ENCODE assay signal across 8 mouse cellular contexts in genomic region chr4:97773110-97773593, GRCm38 (mm10). TPM values are rescaled to one million over a fixed set of nuclear protein-coding genes. Genes with fewer than 3 reads are reported as not detected.
DNase-seq lines count a peak whose midpoint lies in the region; ATAC-seq and TF ChIP-seq lines count a peak whose summit lies in the region.

No protein-coding gene starts in this region.

- H3K4me2 ChIP-seq in embryonic facial prominence, embryonic 13.5 days, result peak overlapping the region; percentile 79
- peak overlapping the region; percentile 55 for H3K4me2 ChIP-seq in limb, embryonic 11.5 days (ENCODE audit: low read depth, severe bottlenecking)
- H3K4me2 ChIP-seq in midbrain, embryonic 13.5 days (replicated peaks), result peak overlapping the region; percentile 54

- no peak overlapping the region for H3K9ac ChIP-seq in embryonic facial prominence, embryonic 13.5 days
- H3K9ac ChIP-seq in limb, embryonic 11.5 days (ENCODE audit: low read length), result no peak overlapping the region
- H3K9ac ChIP-seq in midbrain, embryonic 13.5 days (replicated peaks), result no peak overlapping the region

- no peak for TF ChIP-seq CTCF in small intestine, adult 2 months (IDR thresholded peaks at IDR 0.05; ENCODE audit: extremely low read depth, insufficient read length, insufficient replicate concordance, low read depth, low read length)

- ATAC-seq in embryonic facial prominence, embryonic 13.5 days (ENCODE audit: insufficient number of reproducible peaks, insufficient read depth, low FRiP score, low TSS enrichment, low read depth), result peak; percentile 41; the same call in 1 of the 2 replicates
- ATAC-seq in limb, embryonic 11.5 days (ENCODE audit: insufficient number of reproducible peaks, low FRiP score, low TSS enrichment, low read depth), result peak; percentile 52
- ATAC-seq in midbrain, embryonic 13.5 days, result peak; percentile 75

- peak; percentile 53; the same call in 1 of the 2 replicates for TF ChIP-seq POLR2A in small intestine, adult 2 months (IDR thresholded peaks at IDR 0.05; ENCODE audit: low read depth, low read length)

- under 1% methylated on average over 14 of the region's 14 CpGs for WGBS in embryonic facial prominence, embryonic 13.5 days
- under 1% methylated on average over 14 of the region's 14 CpGs for WGBS in limb, embryonic 11.5 days
- under 1% methylated on average over 14 of the region's 14 CpGs for WGBS in midbrain, embryonic 13.5 days
- 0% methylated on average over 14 of the region's 14 CpGs for WGBS in small intestine, adult 2 months

- peak overlapping the region; percentile 96 for H3K27ac ChIP-seq in embryonic facial prominence, embryonic 13.5 days
- no peak overlapping the region; the same call in 1 of the 2 replicates for H3K27ac ChIP-seq in limb, embryonic 11.5 days (replicated peaks; ENCODE audit: low read depth, low read length)
- peak overlapping the region; percentile 89; the same call in 1 of the 2 replicates for H3K27ac ChIP-seq in midbrain, embryonic 13.5 days
- H3K27ac ChIP-seq in small intestine, adult 2 months (ENCODE audit: insufficient read depth, low read depth, low read length), result peak overlapping the region; percentile 100

- H3K4me3 ChIP-seq in embryonic facial prominence, embryonic 13.5 days, result peak overlapping the region; percentile 46
- peak overlapping the region; percentile 21 for H3K4me3 ChIP-seq in limb, embryonic 11.5 days (ENCODE audit: low read depth, low read length)
- peak overlapping the region; percentile 50 for H3K4me3 ChIP-seq in midbrain, embryonic 13.5 days (replicated peaks)
- H3K4me3 ChIP-seq in small intestine, adult 2 months (ENCODE audit: low read depth, low read length), result peak overlapping the region; percentile 45

- peak; percentile 100 for DNase-seq in 416B (ENCODE audit: low read depth)
- peak; percentile 37 to 76 for DNase-seq in adrenal gland, postnatal 4 days (ENCODE audit: low spot score in 2 of 2)
- DNase-seq in heart, adult 18-20 months, result peak; percentile 99
- DNase-seq in kidney, adult 18-20 months, result peak; percentile 87
- DNase-seq in limb, embryonic 11.5 days (ENCODE audit: low spot score), result peak; percentile 85

- peaks cover 27% of the 10 kb centered on the region for H3K4me1 ChIP-seq in embryonic facial prominence, embryonic 13.5 days
- peaks cover 13% of the 10 kb centered on the region; the same call in 1 of the 2 replicates for H3K4me1 ChIP-seq in limb, embryonic 11.5 days (ENCODE audit: control insufficient read depth, insufficient read depth, low read length)
- peaks cover 40% of the 10 kb centered on the region for H3K4me1 ChIP-seq in midbrain, embryonic 13.5 days (replicated peaks)
- 0 out of 2 replicates have a peak, but pooled peaks cover 2% of the 10 kb centered on the region for H3K4me1 ChIP-seq in small intestine, adult 2 months (ENCODE audit: control insufficient read depth, insufficient read depth, insufficient read length, low read length)

- no peaks in the 10 kb centered on the region for H3K27me3 ChIP-seq in embryonic facial prominence, embryonic 13.5 days
- H3K27me3 ChIP-seq in limb, embryonic 11.5 days (ENCODE audit: control insufficient read depth, insufficient read depth, low read length), result no peaks in the 10 kb centered on the region
- H3K27me3 ChIP-seq in midbrain, embryonic 13.5 days, result peaks cover 39% of the 10 kb centered on the region
- no peaks in the 10 kb centered on the region for H3K27me3 ChIP-seq in small intestine, adult 2 months (ENCODE audit: control insufficient read depth, insufficient read depth, low read length)

- H3K9me3 ChIP-seq in embryonic facial prominence, embryonic 13.5 days, result no peaks in the 10 kb centered on the region
- no peaks in the 10 kb centered on the region for H3K9me3 ChIP-seq in limb, embryonic 11.5 days (ENCODE audit: control insufficient read depth, low read length)
- H3K9me3 ChIP-seq in midbrain, embryonic 13.5 days, result no peaks in the 10 kb centered on the region

- H3K36me3 ChIP-seq in embryonic facial prominence, embryonic 13.5 days, result no peaks in the 10 kb centered on the region
- H3K36me3 ChIP-seq in limb, embryonic 11.5 days (ENCODE audit: control insufficient read depth, insufficient read depth, low read length), result no peaks in the 10 kb centered on the region
- H3K36me3 ChIP-seq in midbrain, embryonic 13.5 days, result no peaks in the 10 kb centered on the region
- H3K36me3 ChIP-seq in small intestine, adult 2 months (ENCODE audit: control insufficient read depth, insufficient read depth, low read length), result no peaks in the 10 kb centered on the region

RNA-seq across cellular contexts. Expression of gene Nfia, which starts 0.6 kb away (rescaled TPM):
- 100 to 1,000 TPM; 208 to 223 TPM for total RNA-seq in adrenal gland, postnatal 4 days (2021)
- 59.9 and 71.0 TPM in 2 replicates for polyA plus RNA-seq in embryonic facial prominence, embryonic 13.5 days (2015; fragmentation: Nextera tagmentation; extraction: Ambion mirVana)
- 100 to 1,000 TPM; 115 to 127 TPM for total RNA-seq in heart, adult 18-20 months (2021)
- polyA plus RNA-seq in limb, embryonic 11.5 days (2014; fragmentation: Nextera tagmentation; extraction: Ambion mirVana), result 27.6 and 32.1 TPM in 2 replicates
- polyA plus RNA-seq in midbrain, embryonic 13.5 days (2015; fragmentation: Nextera tagmentation; extraction: Ambion mirVana), result 31.7 and 36.2 TPM in 2 replicates
- polyA plus RNA-seq in small intestine, adult 2 months (2012; rRNA removed), result 8.6 and 16.5 TPM in 2 replicates

RNA-seq across cellular contexts. Expression of gene E130114P18Rik, which starts 4.7 kb away (rescaled TPM):
- 1 to 10 TPM; 1.2 to 1.4 TPM for total RNA-seq in adrenal gland, postnatal 4 days (2021)
- polyA plus RNA-seq in embryonic facial prominence, embryonic 13.5 days (2015; fragmentation: Nextera tagmentation; extraction: Ambion mirVana), result 5.0 and 7.5 TPM in 2 replicates
- not detected for total RNA-seq in heart, adult 18-20 months (2021)
- 8.0 and 10.1 TPM in 2 replicates for polyA plus RNA-seq in limb, embryonic 11.5 days (2014; fragmentation: Nextera tagmentation; extraction: Ambion mirVana)
- polyA plus RNA-seq in midbrain, embryonic 13.5 days (2015; fragmentation: Nextera tagmentation; extraction: Ambion mirVana), result 22.5 and 24.4 TPM in 2 replicates
- not detected in 2 replicates for polyA plus RNA-seq in small intestine, adult 2 months (2012; rRNA removed)
